Mouse (Mus musculus) G1E-ER4 (cell line): Measurements from ENCODE around the gene Abca13. TPM values are rescaled to one million over a fixed set of nuclear protein-coding genes. Genes with fewer than 3 reads are reported as not detected.

Experiments used
- GATA1 ChIP-seq: IDR thresholded peaks from one replicate; pipeline ENCODE4 v1.8.0; 2012; ENCODE audit warnings: low read length, inconsistent platforms
- polyA plus RNA-seq: library from polyadenylated mRNA; stranded (reverse); fragments of >175 nt; gene quantifications from 2 replicates; pipeline ENCODE4 v1.2.3, GENCODE M21; 2012

Gene Abca13
- polyA plus RNA-seq, 1 experiment: not detected

GRCm38 (mm10) chr11:9269090-9269489 lies 77.3 kb downstream of the Abca13 start:
- TF ChIP-seq GATA1: no peak

- no peak for TF ChIP-seq GATA1
These were observed 93.5 kb downstream of the Abca13 start for GRCm38 (mm10) chr11:9285204-9285603.

- no peak for TF ChIP-seq GATA1
These were observed 94.0 kb downstream of the Abca13 start for GRCm38 (mm10) chr11:9285759-9286158.

GRCm38 (mm10) chr11:9291168-9291567 lies 99.4 kb downstream of the Abca13 start:
- no peak for TF ChIP-seq GATA1

- TF ChIP-seq GATA1: no peak
These were observed 107.9 kb downstream of the Abca13 start for GRCm38 (mm10) chr11:9299615-9300014.

- TF ChIP-seq GATA1: no peak
These were observed 113.7 kb downstream of the Abca13 start for GRCm38 (mm10) chr11:9305450-9305849.

GRCm38 (mm10) chr11:9316545-9316944 lies 124.8 kb downstream of the Abca13 start:
- no peak for TF ChIP-seq GATA1

- TF ChIP-seq GATA1: no peak
These were observed 125.6 kb downstream of the Abca13 start for GRCm38 (mm10) chr11:9317076-9317929.

- TF ChIP-seq GATA1: no peak
These were observed 146.4 kb downstream of the Abca13 start for GRCm38 (mm10) chr11:9338151-9338550.

GRCm38 (mm10) chr11:9347724-9348123 lies 156.0 kb downstream of the Abca13 start:
- TF ChIP-seq GATA1: no peak

GRCm38 (mm10) chr11:9373160-9373559 lies 181.4 kb downstream of the Abca13 start:
- TF ChIP-seq GATA1: no peak

GRCm38 (mm10) chr11:9388520-9388919 lies 196.8 kb downstream of the Abca13 start:
- no peak for TF ChIP-seq GATA1

- TF ChIP-seq GATA1: no peak
These were observed 225.2 kb downstream of the Abca13 start for GRCm38 (mm10) chr11:9416946-9417345.

- TF ChIP-seq GATA1: no peak
These were observed 228.5 kb downstream of the Abca13 start for GRCm38 (mm10) chr11:9420205-9420604.

GRCm38 (mm10) chr11:9427411-9427810 lies 235.7 kb downstream of the Abca13 start:
- TF ChIP-seq GATA1: no peak

GRCm38 (mm10) chr11:9432807-9433206 lies 241.1 kb downstream of the Abca13 start:
- TF ChIP-seq GATA1: no peak

- TF ChIP-seq GATA1: no peak
These were observed 244.9 kb downstream of the Abca13 start for GRCm38 (mm10) chr11:9436617-9437016.

- no peak for TF ChIP-seq GATA1
These were observed 248.0 kb downstream of the Abca13 start for GRCm38 (mm10) chr11:9439781-9440180.
